Mouse (Mus musculus) liver, adult (tissue): ENCODE results near the gene Sufu.
A peak's percentile ranks its signal among the peaks of the same experiment; 100 is the strongest.

ENCODE experiments used
- GATA4 ChIP-seq: IDR thresholded peaks from 2 replicates; pipeline ENCODE4 v1.6.1; 2014; ENCODE audit warnings: mild to moderate bottlenecking, low read length; ENCODE audit not compliant: insufficient replicate concordance

Gene Sufu

DNA sequence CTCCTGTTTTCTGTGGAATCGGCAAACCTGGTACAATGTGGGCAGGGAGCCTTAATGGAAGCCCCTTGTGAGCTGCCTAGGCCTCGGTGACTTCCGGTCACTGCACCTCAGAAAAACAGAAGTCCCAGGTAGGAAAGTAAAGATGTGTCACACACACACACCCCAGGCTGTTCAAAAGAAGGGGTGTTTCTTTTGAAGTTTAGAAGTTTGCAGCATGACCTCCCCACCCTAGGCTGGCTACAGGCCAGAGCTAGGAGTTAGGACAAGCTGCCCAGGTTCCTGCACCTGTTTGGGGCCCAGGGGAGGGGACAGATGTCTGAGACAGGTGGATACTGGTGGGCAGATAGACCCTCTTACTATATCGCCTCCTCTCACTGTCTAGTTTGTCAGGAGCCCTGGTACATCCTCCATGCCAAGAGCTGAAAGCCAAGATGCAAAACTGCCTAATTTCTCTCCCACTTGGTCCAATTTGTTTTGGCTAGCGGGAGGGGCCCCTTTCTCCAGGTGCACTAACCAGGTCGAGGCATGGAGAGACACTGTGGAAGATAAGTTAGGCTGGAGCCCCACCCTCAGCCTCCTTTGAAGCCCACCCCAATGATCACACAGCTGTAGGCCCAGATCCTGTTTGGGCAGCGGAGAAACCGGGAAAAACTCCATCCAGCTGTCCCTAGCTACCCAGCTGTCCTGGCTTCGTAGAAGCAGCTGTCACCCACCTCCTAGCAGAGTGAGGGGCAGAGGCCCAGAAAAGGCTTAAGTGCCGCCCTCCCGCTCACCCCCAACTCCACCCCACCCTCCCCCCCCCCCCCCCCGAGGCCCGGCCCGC lies 121.0 kb downstream of the Sufu start:
- no peak for TF ChIP-seq GATA4

DNA sequence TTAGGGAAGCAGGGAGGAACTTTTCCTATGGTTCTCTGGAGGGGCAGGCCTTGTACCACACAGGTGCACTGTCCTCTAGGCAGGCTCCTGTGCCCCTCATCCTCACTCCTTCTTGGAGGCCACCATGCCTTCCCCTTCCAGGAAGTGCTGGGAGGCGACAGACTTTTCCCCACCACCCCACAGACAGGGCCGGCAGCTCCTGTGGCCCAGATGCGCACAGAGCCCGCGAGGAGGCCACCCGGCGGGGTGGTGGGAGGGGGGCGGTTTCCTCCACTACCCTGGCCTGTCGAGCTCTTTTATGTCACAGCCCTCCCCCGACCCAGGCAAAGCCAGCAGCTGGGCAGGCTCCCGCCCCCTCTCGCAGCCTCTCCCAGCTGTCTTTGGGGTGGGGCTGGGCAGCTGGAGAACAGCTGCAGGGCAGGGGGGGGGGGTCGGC lies 121.7 kb downstream of the Sufu start:
- no peak for TF ChIP-seq GATA4

DNA sequence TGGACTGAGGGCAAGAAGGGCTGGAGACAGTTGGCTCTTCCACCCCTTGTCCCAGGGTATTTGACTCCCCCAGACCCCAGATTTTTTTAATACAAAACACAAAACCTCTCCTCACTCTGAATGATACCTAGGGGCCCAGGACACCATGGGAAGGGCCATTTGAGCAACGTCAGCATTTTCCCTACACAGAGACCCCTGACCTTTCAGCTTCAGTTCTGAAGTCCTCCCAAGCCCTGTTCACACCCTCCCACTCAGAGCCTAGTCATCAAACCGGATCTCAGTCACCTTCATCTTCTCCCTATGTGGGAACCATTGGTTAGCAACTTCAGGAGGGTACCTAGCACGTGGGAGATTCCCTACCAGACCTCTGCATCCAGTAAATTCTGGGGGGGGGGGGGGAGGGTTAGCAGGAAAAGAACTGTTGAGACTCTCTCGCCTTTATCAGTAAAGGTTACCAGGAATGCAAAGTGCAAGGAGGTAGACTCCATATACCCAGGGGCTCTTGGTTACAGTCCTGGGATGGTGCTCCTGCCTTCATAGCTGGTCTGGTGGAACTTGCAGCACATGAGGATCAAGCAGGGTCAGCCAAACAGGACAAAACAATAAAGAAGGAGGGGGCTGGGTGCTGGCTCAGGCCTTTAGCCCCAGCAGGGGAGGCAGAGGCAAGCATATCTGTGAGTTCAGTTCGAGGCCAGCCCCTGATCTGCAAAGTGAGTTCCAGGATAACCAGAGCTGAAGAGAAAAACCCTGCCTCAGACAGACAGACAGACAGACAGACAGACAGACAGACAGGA lies 122.3 kb downstream of the Sufu start:
- TF ChIP-seq GATA4, result no peak

DNA sequence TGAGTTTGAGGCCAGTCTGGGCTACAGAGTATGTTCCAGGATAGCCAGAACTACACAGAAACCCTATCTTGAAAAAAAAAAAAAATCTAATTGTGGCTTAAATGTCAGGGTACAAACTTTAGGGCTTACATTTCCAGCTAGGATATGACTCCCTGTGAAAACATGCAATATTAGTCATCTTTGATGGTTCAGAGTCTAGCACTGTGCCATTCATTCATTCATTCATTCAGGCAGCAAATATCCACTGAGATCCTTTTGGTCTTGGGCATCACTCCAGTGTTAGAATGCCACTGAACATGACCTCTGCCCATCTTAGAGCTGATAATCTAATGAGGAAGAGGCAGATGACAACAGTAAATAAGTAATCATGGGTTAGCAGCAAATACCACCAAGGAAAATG lies 125.0 kb downstream of the Sufu start:
- TF ChIP-seq GATA4, result no peak

DNA sequence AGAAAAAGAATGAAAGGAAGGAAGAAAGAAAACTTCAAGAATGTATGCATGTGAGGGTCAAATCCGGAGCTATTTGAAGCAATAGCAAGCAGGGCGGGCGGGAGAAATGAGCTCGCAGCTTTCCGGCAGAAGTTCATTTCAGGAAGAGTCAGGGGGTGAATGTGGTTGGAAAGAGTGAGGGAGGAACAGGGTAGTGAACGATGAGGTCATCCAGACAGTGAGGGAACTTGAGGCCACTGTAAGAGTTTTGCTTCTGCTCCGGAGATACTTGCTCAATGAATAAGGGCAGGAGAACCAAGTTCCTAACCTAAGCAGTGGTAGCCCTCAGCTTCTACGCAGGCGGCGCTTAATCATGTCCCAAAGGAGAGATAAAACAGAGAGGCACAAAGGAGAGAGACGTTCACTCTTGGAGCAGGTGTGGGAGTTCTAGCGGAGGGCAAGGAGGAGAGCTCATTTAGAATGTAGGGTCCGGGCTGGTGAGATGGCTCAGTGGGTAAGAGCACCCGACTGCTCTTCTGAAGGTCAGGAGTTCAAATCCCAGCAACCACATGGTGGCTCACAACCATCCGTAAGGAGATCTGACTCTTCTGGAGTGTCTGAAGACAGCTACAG lies 125.8 kb downstream of the Sufu start:
- TF ChIP-seq GATA4, result no peak

DNA sequence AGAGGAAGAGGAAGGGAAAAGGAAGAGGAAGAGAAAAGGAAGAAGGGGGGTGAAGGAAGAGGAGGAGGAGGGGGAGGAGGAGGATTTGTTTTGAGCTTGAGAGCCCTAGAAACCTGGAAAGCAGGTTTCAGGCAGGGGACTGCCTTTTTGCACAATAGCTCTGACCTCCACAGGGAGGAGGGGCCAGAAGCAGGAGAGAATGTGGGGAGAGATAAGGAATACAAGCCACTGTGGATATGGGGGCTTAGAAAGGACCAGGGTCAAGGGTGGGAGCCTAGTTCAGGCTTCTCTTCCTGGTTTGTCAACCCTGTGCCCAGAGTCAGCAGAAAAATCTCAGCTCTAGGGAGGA lies 126.4 kb downstream of the Sufu start:
- TF ChIP-seq GATA4, result no peak

DNA sequence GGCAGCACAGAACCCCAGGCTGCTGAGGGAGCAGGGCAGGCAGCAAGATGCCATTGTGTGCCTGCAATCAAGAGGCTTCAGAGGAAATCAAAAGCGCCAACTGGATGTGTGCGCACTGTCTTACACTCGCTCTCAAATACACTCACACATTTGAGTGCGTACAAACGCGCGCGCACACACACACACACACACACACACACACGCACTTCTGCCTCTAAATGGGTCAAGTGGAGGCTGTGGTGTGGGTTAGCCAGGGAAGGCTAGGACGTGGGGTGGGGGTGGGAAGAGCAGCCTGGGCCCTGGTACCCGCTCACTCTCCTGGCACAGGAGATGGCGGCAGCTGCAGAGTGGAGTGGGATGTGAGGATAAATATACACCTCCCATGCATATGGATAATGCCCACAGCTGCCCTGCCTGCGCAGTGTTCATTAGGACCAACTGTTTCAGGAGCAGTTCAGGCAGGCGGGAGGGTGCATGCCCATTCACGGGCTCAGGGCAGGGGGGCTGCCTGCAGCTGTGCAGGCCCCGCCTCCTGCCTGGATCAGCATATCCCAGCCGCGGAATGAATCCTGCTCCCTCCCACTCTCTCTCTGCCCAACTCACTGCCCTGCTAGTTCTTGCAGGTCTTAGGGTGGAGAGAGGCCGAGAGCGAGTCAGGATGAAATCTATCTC lies 126.9 kb downstream of the Sufu start:
- no peak for TF ChIP-seq GATA4

DNA sequence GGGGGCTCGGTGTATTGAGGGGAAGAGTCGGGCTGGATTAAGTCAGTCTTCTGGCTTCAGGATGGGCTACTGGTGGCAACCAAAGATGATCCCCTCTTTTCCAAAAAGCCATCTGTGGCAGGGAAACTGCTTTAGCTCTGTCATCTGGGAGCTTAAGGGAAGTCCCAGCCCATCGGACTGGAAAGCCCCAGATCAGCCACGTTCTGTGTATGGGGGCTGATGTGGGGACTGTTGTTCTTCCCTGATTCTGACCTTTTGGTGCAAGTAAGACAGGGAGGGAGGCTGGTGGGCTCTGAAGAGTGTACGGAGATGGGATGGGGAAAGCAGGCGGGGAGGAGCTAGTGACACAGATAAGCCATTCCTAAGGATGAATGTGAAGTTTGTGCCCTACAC lies 127.5 kb downstream of the Sufu start:
- TF ChIP-seq GATA4, result no peak

DNA sequence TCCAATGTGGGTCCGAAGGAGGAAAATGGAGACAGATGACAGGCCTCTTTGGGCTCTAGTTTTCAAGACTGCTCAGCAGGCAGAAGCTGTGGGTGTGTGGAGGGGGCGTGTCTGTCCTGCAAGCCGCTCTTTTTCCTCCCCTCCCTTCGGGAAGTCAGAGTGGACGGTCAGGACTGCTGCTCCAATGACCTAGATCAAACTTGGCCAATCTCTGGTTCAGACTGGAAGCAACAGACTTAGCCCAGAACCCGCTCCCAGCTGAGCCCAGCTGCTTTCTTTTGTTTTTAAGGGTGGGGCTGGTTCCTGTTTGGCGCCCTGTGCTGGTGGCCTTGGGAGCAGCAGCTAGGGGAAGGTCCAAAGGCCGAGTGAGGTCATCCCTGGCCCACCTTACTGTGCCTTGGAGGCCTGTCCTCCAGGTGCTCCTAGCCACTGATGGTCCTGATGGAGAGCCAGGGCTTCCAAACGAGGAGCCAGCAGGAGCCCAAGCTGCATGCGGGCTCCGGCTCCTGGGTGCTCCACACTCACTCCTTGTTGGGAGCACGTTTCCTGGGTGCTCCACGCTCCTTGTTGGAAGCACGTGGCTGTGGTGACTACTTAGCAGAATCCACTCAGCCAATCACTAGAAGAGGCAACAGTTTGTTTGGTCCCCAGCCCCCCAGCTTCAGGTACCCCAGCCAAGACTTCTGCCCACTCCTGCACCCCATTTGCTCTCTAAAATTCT lies 128.1 kb downstream of the Sufu start:
- 0 out of 2 replicates have a peak, but pooled peaks have one; percentile 20 for TF ChIP-seq GATA4

DNA sequence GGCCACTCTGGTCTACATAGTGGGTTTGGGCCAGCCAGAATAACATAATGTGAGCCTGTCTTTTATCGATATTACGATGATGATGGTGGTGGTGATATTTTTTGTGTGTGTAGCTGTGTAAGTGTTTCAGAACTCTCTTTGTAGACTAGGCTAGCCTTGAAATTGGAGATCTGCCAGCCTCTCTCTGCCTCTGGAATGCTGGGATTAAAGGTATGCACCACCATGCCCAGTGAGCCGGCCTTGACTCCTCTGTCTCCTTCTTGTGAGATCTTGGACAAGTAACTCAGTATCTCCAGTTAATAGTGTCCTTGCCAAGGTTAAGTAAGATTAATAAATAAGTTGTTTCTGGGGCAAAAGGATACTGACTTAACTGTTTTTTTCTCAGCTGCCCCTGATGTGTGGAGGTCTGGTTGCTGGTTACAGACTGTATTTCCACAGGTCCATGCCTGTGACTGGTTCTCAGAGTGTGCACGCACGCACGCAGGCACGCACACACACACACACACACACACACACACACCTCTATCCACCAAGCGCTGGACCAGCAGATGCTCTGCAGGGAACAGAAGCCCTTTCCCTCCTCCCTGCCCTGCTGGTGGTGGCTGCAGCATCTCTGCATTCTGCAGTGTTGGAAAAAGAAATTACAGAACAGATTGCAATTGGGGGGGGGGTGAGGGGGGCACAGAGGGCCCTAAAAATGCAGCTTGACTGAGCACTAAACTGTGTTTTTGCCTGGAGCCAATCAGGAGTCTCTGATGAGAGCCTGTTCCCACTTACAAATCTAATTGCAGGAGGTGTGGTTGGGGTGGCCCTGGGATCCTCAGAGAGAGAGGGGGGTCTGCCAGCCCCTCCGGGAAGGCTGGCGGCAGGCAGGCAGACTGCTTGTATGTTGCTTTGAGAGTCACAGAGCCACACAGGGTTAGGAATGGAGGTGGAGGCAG lies 129.3 kb downstream of the Sufu start:
- TF ChIP-seq GATA4, result no peak

DNA sequence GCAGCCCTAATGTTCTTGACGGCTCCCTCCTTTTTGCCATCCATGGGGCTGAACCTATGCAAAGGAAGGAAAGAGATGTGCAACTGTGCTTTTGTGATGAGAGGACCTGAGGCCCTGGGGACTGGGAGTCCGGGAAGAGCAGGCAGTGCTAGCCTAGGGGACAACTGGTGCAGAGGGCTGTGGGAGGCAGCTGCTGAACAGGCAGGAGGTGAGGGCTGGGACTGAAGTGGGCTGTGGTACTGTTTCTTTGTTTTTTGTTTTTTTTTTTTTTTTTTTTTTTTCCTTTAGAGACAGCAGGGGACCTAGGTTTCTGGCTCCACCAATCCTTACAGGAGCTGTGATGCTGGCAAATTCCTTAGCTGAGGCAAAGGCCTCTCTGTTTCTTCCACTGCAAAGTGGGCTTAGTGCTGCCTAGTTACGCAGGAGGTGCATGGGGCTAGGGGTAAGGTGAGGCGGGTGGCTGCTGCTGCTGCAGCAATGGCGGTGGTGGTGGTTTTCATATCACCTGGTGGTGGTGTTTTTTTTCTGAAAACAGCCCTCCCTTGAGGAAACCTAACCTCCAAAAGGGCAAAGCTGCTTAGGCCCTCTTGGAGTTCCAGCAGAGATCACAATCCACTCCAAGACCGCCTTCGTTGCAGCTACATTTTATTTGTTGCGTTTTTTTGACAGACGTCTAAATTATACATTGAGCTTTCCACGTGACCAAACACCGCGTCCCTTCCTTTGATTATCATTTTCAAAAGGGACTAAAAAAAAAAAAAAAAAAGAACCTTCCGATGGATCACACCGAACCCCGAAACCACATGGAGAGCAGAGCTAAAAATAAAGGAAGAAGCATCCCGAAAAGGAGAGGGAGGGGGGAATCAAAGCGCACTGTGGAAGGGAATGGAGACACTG lies 131.2 kb downstream of the Sufu start:
- no peak for TF ChIP-seq GATA4

DNA sequence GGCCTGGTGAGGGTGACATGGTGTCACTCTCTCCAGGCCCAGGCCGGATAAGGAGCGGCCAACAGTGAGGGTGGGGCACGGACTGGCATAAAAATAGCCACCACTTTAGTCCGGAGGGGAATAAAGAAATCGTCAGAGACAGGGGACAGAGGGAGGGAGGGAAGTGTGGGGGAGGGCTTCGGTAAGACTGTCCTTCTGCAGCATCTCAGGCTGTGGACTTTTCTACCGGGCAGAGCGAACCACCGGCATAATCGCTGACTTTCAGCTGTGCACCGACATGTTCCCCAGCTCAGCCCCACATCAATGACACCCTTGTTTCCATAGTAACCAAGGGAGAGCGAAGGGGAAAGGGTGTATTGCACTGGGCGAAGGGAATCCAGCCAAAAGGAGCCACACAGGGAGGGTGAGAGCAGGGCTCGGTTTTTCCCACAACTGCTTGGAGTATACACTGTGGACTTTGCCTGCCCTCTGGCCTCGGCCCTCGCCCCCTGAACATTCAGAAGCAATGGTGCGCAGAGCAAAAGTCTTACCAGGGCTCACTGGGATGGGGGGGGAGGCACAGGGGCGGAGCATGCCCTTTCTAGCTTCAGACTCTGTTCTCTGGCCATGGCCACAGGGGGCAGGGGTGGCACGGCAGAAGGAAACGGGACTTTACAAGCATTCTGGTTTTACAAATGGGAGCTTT lies 132.0 kb downstream of the Sufu start:
- TF ChIP-seq GATA4, result no peak
